Mouse (Mus musculus) kidney, postnatal 36 days (tissue): ENCODE results near the gene Clmp.
"Not testable (repeated sequence)": the region's sequence is repeated elsewhere in the genome, so short reads cannot be mapped to it uniquely, and the experiment has no call there.

Experiments used
- DNase-seq, 2 experiments: peaks; one replicate each; pipeline ENCODE4 v3.0.0; 2021 to 2022; ENCODE audit warnings: mixed read lengths in 2 of 2

Clmp gene

GRCm38 (mm10) chr9:40804576-40804975 is 118.8 kb downstream of the Clmp start:
- DNase-seq: not testable (repeated sequence)

GRCm38 (mm10) chr9:40805263-40805662 is 119.5 kb downstream of the Clmp start:
- DNase-seq: peak; percentile 85 to 92

GRCm38 (mm10) chr9:40806440-40807288 is 120.9 kb downstream of the Clmp start:
- peak; percentile 78 for DNase-seq

GRCm38 (mm10) chr9:40807289-40807920 is 121.6 kb downstream of the Clmp start:
- DNase-seq: peak; percentile 52 to 68

GRCm38 (mm10) chr9:40808061-40808906 is 122.5 kb downstream of the Clmp start:
- DNase-seq: peak in 1 of 2 experiments; percentile 6

- no peak for DNase-seq
Observed at GRCm38 (mm10) chr9:40808907-40809280, 123.1 kb downstream of the Clmp start.

GRCm38 (mm10) chr9:40811860-40812259 is 126.1 kb downstream of the Clmp start:
- peak; percentile 19 to 57 for DNase-seq

- DNase-seq: no peak
Observed at GRCm38 (mm10) chr9:40814060-40814459, 128.3 kb downstream of the Clmp start.

- DNase-seq: no peak
Observed at GRCm38 (mm10) chr9:40817325-40818028, 131.7 kb downstream of the Clmp start.

GRCm38 (mm10) chr9:40825601-40826000 is 139.8 kb downstream of the Clmp start:
- DNase-seq: peak; percentile 35 to 60

- no peak for DNase-seq
Observed at GRCm38 (mm10) chr9:40827366-40827765, 141.6 kb downstream of the Clmp start.

- DNase-seq: peak; percentile 64 to 92
Observed at GRCm38 (mm10) chr9:40834569-40834968, 148.8 kb downstream of the Clmp start.
